Mouse (Mus musculus) cerebellum, adult 9-11 months (tissue): ENCODE measurements around the gene Limd2.
"Not testable (repeated sequence)": the region's sequence is repeated elsewhere in the genome, so short reads cannot be mapped to it uniquely, and the experiment has no call there.

ENCODE experiments used
- DNase-seq: peaks from one replicate; pipeline ENCODE4 v3.0.0; 2022

The Limd2 gene

DNA sequence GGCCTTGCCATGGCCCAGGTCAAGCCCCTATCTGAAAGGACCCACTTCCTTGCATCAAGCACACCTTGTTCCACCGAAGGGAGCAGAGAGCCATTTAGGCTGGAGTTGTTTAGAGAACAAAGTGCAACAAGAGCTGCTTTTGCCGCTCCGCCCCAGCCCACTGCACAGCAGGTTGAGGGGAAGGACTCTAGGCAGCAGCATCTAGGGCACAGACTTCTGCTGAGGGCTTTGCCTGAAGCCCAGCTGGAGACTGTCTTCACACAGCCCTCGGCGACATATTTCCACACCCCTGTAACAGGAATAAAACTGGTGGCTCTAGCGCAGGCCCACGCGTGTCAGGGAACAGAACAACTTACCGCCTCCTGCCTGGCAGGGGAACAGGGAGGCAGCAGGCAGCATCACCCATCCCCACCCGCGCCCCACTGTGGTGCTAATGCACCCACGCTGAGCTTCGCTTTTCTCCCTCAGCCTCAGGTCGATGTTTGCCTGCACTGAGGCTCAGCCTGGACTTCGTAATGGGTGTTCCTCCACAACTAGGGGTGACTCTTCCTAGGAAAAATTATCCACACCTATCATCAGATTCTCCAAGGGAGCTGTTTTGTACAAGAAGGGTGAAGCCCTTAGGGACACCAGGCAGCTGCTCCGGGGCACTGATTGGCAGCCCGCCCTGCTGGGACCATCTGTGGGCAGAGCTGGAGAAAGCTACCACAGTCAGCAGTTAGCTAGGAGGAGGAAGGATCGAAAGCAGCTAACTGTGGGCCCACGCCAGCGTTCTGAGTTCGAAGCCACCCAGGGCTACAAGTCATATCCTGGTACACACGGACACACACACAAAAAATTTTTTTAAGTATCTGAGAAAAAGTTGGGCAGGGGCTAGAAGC, at the start of gene Limd2, which contains the start of gene Gm10840:
TSS of gene Limd2 (minus strand) at position 20 of the 881 bp plus-strand sequence.
TSS of gene Gm10840 (plus strand) at position 10 of the 881 bp plus-strand sequence.
- peak; percentile 85 for DNase-seq

DNA sequence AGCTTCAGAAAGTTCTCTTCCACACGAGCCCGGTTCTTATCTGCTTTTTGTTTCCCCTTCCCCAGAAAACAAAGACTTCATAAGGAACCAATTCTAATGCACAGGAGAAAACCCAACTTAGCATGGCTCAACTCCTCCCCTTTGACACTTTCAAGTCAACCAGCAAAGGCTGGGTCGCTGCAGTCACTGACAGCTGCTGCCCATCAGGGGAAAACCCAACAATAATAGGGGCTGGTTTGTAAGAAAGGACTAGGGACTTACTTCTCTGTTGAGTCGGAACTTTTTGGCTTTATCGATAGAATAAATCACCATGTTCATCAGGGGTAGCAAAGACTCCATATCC, 41.4 kb upstream of the Limd2 start, which contains the start of gene Strada:
TSS of gene Strada (minus strand) at position 46 of the 343 bp plus-strand sequence.
- no peak for DNase-seq

DNA sequence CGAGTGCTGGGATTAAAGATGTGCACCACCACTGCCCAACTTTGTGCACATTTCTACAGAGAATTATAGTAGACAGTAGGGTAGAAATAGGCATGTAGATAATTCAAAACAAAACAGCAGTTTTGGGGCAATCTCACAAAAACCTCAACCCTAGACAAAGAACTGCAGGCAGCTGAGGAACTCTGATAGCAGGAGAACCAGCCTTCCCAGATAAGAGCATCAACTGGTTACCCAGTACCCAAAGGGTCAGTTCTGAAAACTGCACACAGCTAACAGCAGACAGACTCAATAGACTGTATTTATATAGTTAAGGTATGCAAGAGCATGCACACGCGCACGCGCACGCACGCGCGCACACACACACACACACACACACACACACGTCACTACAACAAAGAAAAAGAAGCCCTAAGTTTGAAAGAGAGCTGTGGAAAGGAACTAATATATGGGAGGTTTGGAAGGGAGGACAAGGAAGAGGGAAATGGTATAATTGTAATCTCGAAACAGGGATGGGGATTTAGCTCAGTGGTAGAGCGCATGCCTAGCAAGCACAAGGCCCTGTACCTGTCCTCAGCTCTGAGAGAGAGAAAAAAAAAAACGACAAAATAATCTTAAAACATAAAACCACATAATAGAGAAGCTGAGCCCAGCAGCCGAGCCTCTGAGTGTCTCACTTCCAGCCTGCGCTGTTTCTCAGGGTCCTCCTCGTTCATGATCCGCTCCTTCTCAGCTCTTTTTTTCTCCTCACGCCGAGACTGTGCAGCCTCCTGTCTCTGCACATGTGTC, 40.9 kb upstream of the Limd2 start:
- no peak for DNase-seq

DNA sequence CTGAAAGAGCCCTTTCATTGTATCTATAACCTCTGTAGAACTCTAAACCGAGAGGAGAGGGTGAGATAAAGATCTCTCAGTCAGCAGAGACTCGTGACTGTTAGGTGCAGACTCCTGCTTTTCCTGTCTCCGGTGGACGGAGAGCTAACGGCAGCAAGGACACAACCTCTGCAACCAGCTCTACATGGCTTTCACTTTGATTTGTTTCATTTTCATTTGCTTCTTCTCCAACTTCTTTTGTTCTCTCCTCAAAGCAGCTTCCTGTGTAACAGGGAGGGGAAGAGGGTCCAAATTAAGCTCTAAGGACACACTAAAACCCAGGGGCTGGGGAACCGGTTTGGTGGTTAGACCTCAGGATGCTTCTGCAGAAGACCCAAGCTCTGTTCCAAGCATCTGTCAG, 40.1 kb upstream of the Limd2 start:
- no peak for DNase-seq

DNA sequence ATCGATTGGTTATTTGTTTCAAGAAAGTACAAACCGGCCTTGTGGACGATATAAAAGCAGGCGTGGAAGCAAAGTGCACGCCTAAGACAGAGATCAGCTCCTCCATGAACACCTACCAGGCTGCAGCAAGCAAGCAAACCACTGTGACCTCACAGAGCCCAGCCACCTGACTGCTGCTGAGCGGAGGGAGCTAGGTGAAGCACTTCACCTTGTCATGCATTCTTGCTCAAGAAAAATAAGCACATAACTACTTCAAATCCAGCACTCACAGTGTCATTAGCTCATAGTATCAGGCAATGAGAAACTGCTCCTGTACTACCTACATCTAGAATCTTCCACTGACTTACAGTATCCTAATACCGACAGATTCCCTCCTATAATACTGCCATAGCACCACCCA, 39.3 kb upstream of the Limd2 start:
- DNase-seq = not testable (repeated sequence)

DNA sequence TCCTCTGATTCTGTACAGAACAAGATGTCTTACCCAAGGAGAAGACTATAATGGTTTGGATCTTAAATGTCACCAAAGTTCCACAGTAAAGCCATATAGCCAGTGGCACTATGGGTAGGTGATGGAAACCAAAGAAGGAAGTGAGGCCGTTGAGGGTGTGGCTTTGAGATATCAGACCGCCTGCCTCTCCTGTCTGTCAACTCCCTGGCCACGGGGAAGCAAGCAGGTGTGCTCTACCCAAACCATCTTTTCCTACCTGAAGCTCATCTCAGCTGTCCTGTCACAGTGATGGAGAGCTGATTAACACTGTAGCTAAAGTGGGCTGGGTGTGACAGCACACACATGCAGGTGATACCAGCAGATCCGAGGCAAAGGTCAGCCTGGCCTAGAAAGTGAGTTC, 37.6 kb upstream of the Limd2 start:
- no peak for DNase-seq

DNA sequence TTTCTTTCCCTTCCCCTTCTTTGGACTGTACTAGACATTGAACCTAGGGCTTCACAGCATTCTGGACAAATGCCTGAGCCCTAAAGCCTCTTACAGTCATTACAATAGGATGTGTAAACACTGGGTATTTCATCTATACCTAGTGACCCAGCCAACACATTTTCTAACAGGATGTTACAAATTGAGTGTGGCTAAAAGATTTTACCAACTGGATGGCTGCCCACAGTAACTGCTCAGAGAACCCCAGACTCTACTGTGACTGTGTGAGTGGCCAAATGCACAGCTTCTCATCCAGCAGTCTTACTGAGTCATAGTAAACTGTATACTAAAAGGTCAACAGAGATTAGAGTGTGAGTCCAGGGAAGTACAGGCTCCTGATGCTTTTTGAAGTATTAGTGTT, 34.7 kb upstream of the Limd2 start:
- DNase-seq = no peak

DNA sequence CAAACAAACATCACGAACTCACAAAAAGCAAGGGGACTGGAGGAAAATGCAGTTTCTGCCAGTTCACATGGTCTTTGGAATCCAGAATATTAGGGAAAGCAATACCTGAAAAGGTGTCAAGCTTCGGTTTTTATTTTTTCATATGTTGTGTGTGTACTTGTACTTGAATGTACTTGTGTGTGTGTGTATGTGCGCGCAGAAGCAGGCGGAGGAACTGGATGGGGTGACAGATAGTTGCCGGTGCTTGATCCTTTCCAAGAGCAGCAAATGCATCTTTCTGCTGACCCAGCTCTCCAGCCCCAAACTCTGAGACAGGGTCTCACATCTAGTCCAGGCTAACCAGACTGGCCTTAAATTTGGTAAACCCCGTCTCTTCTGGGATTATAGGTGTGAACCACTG, 34.2 kb upstream of the Limd2 start:
- no peak for DNase-seq

DNA sequence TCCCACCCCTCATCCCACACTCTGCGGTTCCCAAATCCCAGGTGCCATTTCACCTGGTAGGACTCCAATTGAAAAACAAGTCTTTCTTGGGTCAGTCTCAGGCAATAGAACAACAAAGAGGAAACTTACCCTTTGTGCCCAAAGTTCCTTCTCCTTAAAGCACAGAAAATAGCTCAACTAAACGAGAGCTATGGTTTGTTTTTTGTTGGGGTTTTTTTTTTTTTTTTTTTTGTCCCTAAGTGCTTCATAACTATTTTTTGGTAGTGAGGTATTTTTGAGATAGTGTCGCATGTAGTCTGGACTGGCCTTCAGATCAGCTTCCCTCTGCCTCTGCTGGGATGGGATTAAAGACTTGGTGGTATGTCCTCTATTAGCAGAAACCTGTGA, 33.5 kb upstream of the Limd2 start:
- DNase-seq = no peak

DNA sequence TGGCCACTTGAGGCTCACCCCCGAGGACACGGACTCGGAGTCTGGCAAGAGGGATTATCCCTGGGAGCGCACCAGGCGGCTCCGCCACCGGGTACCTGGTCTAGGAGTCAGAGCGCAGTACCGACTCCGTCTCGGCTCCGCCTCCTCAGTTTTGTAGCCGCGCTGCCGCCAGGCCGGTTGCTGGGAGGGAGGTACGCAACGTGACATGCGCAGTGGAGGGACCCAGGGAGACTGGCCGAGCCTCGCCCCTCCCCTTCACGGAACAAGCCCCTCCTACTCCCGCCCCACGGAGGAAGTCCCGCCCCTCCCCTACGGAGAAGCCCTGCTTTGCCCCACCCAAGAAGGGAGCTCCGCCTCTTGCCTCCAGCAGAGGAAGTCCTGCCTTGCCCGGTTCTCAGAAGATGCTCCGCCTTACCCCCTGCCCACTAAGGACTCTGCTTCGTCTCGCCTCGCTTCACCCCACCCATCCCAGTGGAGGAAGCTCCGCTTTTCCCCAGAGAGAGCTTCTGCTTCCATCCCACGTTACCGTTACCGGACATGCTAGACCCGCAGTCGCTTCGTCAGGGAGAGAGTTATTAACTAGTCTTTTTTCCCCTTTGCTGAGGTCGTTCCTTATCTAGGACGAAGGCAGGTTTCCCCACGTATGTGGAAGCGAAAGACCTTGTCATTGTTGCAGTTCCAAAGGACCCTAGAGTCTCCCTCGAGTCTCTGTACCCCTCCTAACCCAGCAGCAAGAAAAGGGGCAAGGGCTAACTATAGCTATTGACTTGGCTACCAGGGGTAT, 32.9 kb upstream of the Limd2 start:
- peak; percentile 98 for DNase-seq

DNA sequence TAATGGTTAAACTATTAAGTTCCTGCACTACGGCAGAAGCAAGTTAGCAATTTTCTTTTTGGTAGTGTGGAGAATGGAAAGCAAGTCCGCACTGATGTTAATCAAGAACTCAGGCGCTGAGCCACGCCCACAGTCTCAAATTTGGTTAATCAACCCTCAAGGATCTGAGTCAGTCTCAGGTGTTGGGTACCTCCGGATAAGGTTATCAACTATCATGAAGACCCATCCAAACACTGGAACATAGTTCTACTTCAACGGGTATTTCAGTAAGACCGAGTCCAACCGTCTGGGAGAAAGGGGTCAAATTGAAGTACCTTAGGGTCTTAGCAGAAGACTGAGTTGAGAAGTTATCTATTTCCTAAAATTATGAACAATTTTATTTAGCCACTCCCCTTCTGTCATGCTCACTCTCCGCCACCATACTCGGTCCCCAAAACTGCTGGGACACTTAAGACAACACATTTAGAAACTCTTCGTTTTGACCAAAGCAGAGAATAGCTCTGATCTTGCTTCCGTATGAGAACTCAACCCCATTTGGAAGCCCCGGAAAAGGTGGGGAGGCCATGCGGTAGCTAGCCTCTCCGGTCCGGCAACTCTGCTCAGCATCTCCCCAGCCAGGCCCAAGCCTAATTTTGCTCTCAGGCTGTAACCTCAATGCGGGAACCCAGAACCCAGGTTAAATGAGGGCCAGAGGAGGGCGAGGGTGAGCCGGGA, 32.2 kb upstream of the Limd2 start:
- no peak for DNase-seq

DNA sequence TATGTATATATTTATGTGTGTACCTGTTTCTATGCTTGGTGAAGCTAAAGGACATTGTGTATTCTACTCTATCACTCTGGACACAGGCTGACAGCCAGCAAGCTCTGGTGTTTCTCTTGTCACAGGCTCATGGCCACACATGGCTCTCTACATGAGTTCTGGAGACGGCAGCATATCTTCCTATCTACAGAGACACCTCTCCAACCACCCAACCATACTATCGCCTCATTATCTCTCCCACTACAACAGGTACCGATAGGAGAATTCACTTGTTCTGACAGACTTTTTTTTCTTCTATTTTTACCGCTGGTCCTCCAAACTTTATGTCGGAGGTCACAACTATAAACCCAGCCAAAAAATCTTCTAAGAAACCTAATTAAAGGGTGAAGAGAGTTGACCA, 31.6 kb upstream of the Limd2 start:
- DNase-seq = no peak

DNA sequence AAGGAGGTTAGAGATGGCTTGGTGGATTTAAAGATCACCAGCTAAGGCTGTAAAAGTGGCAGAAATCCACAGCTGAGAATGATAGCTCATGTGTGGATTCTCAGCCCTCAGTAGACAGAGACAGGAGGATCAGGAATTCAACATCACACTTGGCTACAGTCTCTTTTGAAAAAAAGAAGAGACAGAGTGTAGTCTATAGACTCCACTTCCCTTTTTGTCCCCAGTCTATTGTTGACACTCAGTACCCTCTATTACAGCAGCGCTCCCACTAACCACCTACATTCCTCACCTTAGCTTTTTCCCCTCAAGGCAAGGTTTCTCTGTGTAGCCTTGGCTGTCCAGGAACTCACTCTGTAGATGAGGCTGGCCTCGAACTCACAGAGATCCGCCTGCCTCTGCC, 31.1 kb upstream of the Limd2 start:
- DNase-seq = no peak

DNA sequence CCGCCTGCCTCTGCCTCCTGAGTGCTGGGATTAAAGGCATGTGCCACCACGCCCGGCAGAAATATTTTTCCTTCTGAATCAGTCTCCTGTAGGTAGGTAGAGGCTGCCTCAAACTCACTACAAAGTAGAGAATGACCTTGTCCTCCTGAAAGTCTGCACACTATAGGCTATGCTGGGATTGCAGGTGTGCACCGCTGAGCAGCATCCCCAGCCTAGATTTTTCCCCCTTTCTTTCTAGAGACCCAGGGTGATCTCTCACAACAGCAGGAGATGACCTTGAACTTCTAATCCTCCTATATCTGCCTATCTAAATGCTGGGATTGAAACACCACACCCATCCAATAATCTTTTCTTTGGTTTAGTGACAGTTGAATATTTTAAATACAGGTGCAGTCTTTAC, 26.7 kb upstream of the Limd2 start:
- DNase-seq = no peak

DNA sequence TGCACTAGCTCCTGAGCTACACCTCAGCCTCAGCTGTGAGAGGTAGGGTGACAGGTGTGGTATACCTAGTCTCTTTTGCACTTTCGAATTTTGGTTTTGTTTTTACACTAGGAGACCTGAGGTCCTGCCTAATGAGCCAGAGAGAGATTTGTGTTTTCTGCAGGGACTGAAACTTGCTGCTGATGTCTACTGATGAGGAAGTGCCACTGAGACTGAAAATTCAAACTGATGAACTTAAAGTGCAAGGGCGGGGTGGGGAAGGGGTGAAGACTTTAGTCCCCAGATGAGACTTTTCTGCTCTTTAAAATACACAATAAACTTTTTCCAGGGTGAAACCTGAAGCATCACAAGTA, 19.8 kb upstream of the Limd2 start:
- DNase-seq = no peak

DNA sequence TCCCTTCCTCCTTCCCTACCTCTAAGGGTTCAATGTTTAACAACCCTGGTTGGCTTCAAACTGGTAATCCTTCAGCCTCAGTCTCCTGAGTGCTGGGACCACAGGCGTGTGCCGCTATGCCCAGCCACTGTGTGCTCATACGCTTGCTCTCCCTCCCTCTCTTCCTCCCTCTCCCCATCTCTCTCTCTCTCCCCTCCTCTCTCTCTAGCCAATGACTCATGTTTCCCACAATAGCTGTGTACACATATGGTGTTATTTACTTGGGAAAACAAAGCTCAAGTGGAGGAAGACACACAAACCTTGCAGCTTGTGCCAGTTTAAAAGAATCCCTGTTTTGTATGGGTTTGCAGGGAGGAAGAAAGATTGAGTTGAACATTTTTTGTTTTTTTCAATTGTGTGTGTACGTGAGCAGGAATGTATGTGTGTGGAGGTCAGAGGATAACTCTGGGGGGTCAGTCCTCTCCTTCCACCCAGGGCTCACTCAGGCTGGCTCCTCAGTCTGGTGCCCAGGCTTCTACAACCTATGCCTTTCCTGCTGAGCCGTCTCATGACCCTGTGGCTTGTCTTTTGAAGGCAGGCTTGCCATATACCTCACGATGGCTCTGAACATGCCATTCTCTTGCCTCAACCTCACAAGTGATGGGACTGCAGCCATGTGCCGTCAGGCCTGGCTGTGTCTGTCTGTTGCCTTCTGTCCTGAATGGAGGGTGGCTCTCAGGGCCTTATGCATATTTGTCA, 19.2 kb upstream of the Limd2 start:
- peak; percentile 88 for DNase-seq

DNA sequence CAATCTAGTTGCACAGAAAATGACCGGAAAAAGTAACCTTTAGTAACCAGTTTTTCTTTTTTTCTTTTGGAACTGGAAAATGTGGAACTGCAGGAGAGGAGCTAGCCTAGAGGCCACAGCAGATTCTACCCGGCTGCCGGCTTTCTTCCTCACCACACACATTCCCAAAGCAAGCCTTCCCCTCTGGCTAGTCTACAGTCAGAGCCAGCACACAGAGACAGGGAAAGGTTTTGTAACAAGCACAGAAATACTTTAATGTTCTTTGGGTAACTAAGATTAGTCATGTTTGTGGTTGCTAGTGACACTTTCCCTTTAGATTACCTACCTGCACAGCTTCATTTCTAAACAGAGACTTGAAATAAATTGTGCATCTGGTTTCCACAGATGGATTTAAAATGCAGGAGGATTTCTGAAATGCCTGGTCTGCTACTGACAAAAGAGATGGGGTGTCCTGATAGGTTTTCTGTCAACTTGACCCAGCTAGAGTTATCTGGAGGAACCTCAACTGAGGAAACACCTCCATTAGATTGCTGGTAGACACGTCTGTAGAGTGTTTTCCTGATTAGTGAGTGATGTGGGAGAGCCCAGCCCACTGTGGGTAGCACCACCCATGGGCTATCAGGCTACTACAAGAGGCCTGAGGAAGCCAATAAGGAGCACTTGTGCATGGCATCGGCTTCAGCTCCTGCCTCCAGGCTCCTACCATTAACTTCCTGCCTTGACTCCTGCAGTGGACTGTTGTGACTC, 17.5 kb upstream of the Limd2 start:
- no peak for DNase-seq

DNA sequence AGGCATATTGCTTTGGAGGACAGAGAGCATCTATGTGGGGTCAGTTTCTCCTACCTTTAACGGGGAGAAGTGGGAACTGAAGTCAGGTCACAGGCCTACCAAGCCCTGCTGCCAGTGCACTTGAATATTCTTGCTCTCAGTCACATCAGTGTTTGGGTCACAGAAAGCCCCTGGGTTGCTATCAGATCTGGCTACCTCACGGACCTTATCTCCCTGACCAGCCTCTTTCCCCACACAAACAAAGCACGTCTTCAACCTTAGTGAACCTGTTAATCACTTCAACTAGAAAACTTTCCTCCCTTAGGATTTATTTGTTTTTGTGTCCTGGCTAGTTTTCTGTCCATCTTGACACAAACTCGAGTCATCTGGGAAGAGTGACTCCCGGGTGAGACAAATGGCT, 15.7 kb upstream of the Limd2 start:
- no peak for DNase-seq

DNA sequence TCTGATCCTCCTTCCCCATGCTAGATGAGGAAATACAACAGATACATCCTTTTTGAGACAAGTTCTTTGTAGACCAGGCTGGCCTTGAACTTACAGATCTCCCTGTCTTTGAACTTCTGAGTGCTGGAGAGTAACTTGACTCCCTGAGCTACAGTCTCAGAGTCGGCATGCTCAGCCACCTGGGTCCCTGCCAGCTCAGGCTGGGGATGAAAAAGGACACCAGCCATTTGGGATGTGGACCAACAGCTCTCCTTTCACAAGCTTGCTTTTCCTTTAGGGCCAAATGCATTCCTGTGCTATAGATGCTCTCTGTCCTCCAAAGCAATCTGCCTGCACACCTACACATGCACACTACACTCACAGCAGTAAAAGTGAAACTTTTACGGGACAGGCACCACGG, 14.4 kb upstream of the Limd2 start:
- DNase-seq = peak; percentile 79

DNA sequence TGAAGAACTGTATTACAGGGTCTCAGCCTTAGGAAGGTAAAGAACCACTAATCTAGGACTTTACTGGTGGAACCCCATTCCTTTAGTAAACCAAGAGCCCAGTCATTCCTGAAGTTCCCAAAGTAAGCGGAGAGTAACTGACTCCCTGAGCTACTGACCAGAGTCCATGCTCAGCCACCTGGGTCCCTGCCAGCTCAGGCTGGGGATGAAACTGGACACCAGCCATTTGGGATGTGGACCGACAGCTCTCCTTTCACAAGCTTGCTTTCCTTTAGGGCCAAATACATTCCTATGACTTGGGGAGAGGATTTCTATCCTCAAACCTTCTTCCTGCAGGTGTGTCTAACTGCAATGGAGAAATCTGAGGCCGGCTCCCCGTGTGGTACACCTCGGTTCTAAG, 13.7 kb upstream of the Limd2 start:
- peak; percentile 79 for DNase-seq

DNA sequence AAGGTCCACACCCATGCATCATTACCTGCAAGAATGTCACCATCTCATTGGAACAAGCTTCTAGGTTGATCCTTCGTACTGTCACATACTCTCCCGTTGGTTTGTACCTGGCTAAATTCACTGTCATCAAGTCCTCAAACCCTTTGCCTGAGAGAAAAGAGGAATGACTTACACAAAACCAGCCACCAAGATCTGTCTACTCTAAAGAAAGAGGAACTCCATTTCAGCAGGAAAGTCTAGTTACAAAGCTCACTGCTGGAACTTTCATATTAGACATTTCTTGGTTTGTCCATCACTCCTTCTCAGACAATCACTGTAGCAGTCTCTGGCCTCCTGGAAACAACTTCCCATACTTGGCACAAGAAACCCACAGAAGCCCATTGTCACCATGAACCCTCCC, 12.6 kb upstream of the Limd2 start:
- DNase-seq = no peak
